Mouse (Mus musculus): Measurements from ENCODE around the gene Hist1h3i.
"Not testable (repeated sequence)": the region's sequence is repeated elsewhere in the genome, so short reads cannot be mapped to it uniquely, and the experiment has no call there.

Hist1h3i gene

GRCm38 (mm10) chr13:21783255-21783617, at the start of gene Hist1h3i:
Gene Hist1h3i, minus strand, starts transcription at chr13:21783370.
- peak; percentile 76 for DNase-seq

DNA sequence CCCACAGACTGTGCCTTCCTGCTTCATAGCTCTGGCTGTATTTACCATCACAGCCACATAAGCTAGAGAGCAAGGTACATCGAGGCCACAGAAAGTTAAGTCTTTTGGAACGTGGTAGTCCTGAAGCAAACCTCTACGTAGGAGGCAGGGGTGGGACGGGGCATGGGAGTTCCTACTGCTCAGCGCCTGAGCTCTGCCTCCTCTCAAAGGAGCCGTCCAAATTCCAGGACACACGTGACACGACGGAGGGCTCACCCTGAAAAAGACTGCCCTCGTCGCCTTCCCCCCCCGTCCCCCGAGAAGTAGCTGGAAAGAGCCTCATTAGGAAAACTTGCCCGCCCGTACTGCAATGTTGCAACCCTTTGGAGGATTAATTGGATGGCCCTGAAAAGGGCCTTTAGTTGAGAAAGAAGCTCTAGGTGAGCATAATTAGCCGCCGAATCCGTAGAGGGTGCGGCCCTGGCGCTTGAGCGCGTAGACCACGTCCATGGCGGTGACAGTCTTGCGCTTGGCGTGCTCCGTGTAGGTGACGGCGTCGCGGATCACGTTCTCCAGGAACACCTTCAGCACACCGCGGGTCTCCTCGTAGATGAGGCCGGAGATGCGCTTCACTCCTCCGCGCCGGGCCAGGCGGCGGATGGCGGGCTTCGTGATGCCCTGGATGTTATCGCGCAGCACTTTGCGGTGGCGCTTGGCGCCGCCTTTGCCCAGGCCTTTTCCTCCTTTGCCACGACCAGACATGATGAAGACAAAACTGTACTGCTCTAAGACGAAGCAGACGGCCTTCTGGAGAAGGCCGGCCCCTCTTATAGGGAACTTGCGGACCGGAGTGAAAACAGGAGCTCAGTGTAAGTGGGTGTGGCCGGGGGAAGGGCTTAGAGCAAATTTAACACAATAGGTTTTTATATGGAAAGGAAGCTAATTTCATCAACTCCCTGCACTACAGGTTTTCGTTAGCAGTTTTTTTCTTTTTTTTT, 48.5 kb upstream of the Hist1h3i start, which contains the start of gene Hist1h4n:
Hist1h4n (minus strand) TSS at position 779 of the 977 bp plus-strand sequence.
- peak; percentile 52 for DNase-seq

DNA sequence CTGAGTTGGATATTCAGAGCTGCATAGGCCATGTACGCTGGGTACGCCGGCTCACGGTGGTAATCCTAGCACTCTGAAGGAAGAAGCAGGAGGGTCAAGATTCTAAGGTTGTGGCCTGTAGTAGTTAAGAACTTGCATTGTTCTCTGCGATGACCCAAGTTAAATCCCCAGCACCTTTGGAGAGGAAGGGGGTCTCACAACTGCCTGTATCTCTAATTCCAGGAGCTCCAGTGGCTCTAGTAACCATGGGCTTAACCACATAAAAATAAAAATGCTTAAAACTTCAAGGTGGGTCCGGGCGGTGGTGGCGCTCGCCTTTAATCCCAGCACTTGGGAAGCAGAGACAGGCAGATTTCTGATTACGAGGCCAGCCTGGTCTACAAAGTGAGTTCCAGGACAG, 47.2 kb upstream of the Hist1h3i start:
- DNase-seq: no peak

- no peak for DNase-seq
Measured at GRCm38 (mm10) chr13:21828511-21828910, 45.3 kb upstream of the Hist1h3i start.

- DNase-seq: not testable (repeated sequence)
Measured at GRCm38 (mm10) chr13:21820082-21820890, 37.1 kb upstream of the Hist1h3i start.

DNA sequence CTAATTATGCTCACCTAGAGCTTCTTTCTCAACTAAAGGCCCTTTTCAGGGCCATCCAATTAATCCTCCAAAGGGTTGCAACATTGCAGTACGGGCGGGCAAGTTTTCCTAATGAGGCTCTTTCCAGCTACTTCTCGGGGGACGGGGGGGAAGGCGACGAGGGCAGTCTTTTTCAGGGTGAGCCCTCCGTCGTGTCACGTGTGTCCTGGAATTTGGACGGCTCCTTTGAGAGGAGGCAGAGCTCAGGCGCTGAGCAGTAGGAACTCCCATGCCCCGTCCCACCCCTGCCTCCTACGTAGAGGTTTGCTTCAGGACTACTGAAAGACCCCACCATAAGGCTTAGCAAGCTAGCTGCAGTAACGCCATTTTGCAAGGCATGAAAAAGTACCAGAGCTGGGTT, 28.9 kb upstream of the Hist1h3i start:
- not testable (repeated sequence) for DNase-seq

DNA sequence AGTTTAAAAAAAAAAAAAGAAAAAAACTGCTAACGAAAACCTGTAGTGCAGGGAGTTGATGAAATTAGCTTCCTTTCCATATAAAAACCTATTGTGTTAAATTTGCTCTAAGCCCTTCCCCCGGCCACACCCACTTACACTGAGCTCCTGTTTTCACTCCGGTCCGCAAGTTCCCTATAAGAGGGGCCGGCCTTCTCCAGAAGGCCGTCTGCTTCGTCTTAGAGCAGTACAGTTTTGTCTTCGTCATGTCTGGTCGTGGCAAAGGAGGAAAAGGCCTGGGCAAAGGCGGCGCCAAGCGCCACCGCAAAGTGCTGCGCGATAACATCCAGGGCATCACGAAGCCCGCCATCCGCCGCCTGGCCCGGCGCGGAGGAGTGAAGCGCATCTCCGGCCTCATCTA, 28.4 kb upstream of the Hist1h3i start, which contains the start of gene Hist1h4m:
Hist1h4m (plus strand) TSS at position 208 of the 400 bp plus-strand sequence.
- DNase-seq: peak; percentile 60

DNA sequence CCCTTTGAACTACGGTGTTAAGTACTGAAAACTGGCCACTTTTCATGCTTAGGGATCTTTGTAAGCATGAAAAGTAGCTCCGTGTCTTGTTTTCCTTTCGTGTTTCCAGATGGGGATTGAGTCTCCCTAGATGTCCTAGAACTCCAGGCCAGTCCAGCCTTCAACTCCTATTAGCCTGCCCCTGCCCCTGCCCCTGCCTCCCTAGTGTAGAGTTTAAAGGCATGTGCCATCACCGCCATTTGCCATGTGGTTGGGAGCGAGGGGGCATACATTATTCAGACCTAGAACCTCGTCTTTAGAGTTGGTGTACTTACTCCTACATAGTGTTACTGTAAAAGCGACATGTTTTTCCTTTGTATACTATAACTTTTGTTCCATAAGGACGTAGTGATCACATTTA, 27.9 kb upstream of the Hist1h3i start:
- DNase-seq: not testable (repeated sequence)

GRCm38 (mm10) chr13:21810073-21810472, 26.9 kb upstream of the Hist1h3i start, which contains the start of the genes Hist1h2bq and Hist1h2ao:
Gene Hist1h2bq, minus strand, starts transcription at chr13:21810197.
Gene Hist1h2ao, plus strand, starts transcription at chr13:21810465.
- DNase-seq: not testable (repeated sequence)

GRCm38 (mm10) chr13:21803058-21803457, 19.9 kb upstream of the Hist1h3i start:
- not testable (repeated sequence) for DNase-seq

- DNase-seq: not testable (repeated sequence)
Measured at GRCm38 (mm10) chr13:21797163-21797562, 14.0 kb upstream of the Hist1h3i start.

- no peak for DNase-seq
Measured at GRCm38 (mm10) chr13:21795584-21795983, 12.4 kb upstream of the Hist1h3i start.

DNA sequence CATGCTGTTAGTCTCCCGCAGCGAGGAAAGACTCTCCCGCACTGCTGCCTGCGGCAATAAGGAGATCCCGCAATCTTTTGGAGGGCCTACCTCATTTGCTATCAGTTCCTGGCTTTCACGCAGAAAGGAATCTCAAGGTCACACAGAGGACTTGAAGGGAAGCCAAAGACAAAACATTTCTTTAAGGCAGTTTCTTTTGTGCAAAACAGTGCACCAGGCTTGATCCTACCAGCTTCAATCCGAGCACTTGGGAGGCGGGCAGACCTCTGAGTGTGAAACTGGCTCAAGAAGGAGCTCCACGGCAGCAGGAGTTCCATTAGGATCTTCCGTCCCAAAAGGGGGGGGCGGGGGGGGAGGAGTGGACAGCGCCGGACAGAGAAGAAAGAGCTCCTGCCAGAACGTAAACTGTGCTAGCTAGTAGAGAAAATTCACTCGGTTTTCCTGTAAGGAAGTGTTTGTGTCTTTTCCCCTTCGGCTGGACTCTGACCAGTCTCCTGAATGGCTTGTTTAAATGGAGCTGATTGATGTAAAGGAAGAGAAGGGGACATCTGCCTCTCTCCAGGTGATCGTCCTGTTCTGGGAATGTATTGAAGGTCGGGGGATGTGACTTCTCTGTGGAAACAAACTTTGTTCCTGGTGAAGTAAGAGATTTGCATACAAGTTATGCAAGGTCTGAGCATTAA, 7.6 kb upstream of the Hist1h3i start:
- DNase-seq: no peak

- no peak for DNase-seq
Measured at GRCm38 (mm10) chr13:21789925-21790324, 6.8 kb upstream of the Hist1h3i start.

GRCm38 (mm10) chr13:21787760-21788593, 4.8 kb upstream of the Hist1h3i start:
- no peak for DNase-seq

DNA sequence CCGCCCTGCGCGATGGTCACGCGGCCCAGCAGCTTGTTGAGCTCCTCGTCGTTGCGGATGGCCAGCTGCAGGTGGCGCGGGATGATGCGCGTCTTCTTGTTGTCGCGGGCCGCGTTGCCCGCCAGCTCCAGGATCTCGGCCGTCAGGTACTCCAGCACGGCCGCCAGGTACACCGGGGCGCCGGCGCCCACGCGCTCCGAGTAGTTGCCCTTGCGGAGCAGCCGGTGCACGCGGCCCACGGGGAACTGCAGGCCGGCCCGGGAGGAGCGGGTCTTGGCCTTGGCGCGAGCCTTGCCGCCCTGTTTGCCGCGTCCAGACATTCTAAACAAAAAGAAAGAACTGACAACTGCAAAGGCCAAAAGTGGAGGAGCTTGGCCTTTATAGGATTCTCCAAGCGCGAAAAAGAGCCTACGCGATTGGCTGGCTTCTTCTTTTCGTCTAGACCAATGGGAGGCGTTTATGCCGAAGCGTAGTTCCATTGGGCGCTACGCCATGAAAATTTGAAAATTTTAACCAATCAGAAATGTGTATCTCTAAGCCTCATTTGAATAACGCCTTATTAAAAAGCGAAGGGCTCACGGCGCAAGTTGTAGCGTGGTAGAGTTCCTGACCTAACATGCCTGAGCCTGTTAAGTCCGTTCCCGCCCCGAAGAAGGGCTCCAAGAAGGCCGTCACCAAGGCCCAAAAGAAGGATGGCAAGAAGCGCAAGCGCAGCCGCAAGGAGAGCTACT, 3.9 kb upstream of the Hist1h3i start, which contains the start of the genes Hist1h2an and Hist1h2bp:
Hist1h2an (minus strand) TSS at position 320 of the 731 bp plus-strand sequence.
Hist1h2bp (plus strand) TSS at position 563 of the 731 bp plus-strand sequence.
- peak; percentile 95 for DNase-seq

DNA sequence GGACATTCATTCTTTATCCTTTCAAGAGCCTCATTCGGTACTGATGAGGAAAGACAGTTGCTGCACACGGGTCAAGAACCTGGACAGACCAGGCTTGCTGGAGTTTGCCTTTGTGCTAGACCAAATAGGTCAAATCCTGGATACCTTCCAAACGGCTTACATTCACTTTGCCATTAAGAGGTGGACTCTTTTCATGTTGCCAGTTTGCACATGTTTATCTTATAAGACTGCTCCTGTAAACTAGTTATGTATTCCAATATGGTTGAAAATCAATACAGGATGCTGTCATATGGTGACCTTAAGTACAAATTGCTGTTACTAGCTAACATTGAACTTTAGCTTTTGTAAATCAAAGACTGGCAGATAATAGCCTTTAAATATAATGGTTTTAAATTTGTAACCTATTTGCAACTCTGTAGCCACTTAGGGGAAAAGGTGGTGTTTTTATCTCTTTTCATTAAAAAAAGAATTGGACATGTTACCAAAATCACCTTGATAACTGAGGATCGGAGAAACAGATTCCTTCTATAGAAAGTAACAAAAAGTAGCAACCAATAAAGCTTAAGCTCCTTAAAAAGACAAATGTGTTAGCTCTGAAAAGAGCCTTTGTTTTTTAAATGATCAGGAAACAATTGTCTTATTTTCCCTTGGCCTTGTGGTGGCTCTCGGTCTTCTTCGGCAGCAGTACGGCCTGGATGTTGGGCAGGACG, 3.2 kb upstream of the Hist1h3i start:
- no peak for DNase-seq

DNA sequence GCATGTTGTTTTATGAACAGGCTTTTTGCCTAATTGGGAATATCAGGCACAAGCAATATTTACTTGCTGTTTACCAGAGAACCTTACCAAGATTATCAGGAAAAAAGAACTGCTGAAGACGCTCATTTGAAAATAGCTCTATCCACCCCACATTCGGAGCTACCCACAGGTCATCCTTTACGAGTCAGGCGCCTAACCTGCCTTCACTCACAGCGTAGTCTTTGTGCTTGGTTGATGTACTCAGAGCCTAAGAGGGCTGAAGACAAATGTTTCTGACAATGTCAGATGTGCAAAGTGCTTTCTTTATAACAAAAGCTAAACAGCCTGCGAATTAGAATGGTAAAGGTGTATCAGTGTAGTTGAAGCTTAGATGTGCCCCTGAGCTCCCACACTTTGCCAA, 1.1 kb upstream of the Hist1h3i start:
- no peak for DNase-seq

GRCm38 (mm10) chr13:21783734-21784161, 578 bp upstream of the Hist1h3i start:
- DNase-seq: peak; percentile 28

All from layer of hippocampus, adult 9-11 months (tissue).